In the genomic region with DNA sequence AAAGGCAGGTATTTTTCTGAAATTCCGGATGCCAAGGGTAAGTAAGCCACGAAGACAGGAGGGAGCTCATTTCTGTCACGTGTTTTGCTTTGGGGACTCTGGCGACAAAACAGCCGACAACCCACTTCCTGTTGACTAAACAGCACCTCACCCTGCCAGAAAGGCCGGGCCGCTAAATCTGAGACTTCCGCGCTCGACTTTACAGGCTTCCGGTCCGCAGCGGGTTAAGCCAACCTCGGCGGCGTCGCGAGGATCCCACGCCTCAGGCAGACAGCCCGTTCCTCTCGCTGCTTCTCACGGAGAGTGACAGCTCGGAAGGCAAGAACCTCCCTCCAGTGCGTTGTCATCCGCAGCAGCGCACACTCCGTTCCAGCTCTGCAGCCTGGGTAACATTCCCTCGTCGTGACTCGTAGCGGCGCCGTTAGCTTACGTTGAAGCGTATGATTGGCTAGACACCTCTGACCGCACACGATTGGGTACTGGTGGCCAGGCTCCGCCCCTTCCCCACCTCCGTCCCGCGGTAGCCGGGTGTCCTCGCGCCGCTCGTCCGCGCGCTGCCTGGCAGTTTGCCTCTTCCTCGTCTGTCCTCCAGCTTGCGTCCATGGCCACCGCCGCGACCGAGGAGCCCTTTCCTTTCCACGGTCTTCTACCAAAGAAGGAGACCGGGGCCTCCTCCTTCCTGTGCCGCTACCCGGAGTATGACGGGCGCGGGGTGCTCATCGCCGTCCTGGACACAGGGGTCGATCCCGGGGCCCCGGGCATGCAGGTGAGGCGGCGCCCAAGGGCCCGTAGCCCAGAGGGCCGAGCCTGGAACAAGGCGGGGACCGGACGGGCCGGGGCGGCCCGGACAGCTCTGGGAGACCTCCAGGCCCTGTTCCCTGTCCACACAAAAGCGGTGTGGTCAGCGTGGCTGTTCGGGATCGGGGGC, we compare ENCODE assay signal across 1 mouse cellular context.
TF ChIP-seq lines count a peak whose summit lies in the region.

A gene (plus strand): TSS at position 160 of the 928 bp plus-strand sequence.

TF ChIP-seq in CH12.LX, 34 proteins besides CTCF, POLR2A, EP300 and RAD21 (continued from another document):
- TF ChIP-seq ETS1 (conservative IDR thresholded peaks at IDR 0.05; ENCODE audit: low read depth, low read length) = peak; percentile 68
- TF ChIP-seq ELF1 (IDR thresholded peaks at IDR 0.05; ENCODE audit: low read depth, low read length) = peak; percentile 93
- TF ChIP-seq HCFC1 (IDR thresholded peaks at IDR 0.05; ENCODE audit: low read depth, low read length) = peak; percentile 86
- TF ChIP-seq TBP (conservative IDR thresholded peaks at IDR 0.05; ENCODE audit: low read depth, low read length) = peak; percentile 72; the same call in 1 of the 2 replicates
- peak; percentile 90 for TF ChIP-seq MYC (IDR thresholded peaks at IDR 0.05; ENCODE audit: low read depth, low read length)
- peak; percentile 58; the same call in 1 of the 2 replicates for TF ChIP-seq ZMIZ1 (IDR thresholded peaks at IDR 0.05; ENCODE audit: low read depth, low read length)
- 0 out of 2 replicates have a peak, but pooled peaks have one; percentile 27 for TF ChIP-seq JUND (conservative IDR thresholded peaks at IDR 0.05; ENCODE audit: low read depth, low read length)
- TF ChIP-seq IRF4 (IDR thresholded peaks at IDR 0.05; ENCODE audit: low read depth, low read length) = 0 out of 2 replicates have a peak, but pooled peaks have one; percentile 34
- peak; percentile 92 for TF ChIP-seq MXI1 (IDR thresholded peaks at IDR 0.05; ENCODE audit: low read depth, low read length)
- no peak for TF ChIP-seq SMC3 (IDR thresholded peaks at IDR 0.05; ENCODE audit: low read depth, low read length)
- no peak for TF ChIP-seq ZKSCAN1 (IDR thresholded peaks at IDR 0.05; ENCODE audit: borderline replicate concordance, low read depth, low read length)
- peak; percentile 70 for TF ChIP-seq NRF1 (IDR thresholded peaks at IDR 0.05; ENCODE audit: low read depth, low read length)
- TF ChIP-seq UBTF (IDR thresholded peaks at IDR 0.05; ENCODE audit: low read depth, low read length) = peak; percentile 60; the same call in 1 of the 2 replicates
- TF ChIP-seq ZNF384 (IDR thresholded peaks at IDR 0.05; ENCODE audit: low read depth, low read length) = no peak
- TF ChIP-seq NELFE (IDR thresholded peaks at IDR 0.05; ENCODE audit: low read depth, low read length) = peak; percentile 85
- peak; percentile 75; the same call in 1 of the 2 replicates for TF ChIP-seq TCF12 (IDR thresholded peaks at IDR 0.05; ENCODE audit: low read depth, low read length)
- TF ChIP-seq POLR2AphosphoS2 (IDR thresholded peaks at IDR 0.05; ENCODE audit: low read depth, low read length) = peak; percentile 56; the same call in 1 of the 2 replicates
- TF ChIP-seq KAT2A (IDR thresholded peaks at IDR 0.05; ENCODE audit: insufficient replicate concordance, low read length) = peak; percentile 82; the same call in 1 of the 2 replicates
- peak; percentile 87 for TF ChIP-seq SIN3A (IDR thresholded peaks at IDR 0.05; ENCODE audit: low read length)
- no peak for TF ChIP-seq RCOR1 (conservative IDR thresholded peaks at IDR 0.05; ENCODE audit: low read depth, low read length)
- peak; percentile 98 for TF ChIP-seq MAX (IDR thresholded peaks at IDR 0.05; ENCODE audit: low read length)
- TF ChIP-seq CHD2 (IDR thresholded peaks at IDR 0.05; ENCODE audit: low read length) = peak; percentile 81
- TF ChIP-seq PAX5 (IDR thresholded peaks at IDR 0.05; ENCODE audit: low read length) = no peak
